Mouse (Mus musculus) neutrophil, adult 83 days (primary cell): ENCODE results near the gene Stk11ip. TPM values are rescaled to one million over a fixed set of nuclear protein-coding genes. Genes with fewer than 3 reads are reported as not detected.

Experiments
- total RNA-seq, 2 experiments: library from RNA; stranded (reverse); gene quantifications; one replicate each; pipeline ENCODE4 v1.2.4; 2023

The Stk11ip gene
- total RNA-seq, result 10 to 100 TPM; 32.4 to 36.6 TPM

DNA sequence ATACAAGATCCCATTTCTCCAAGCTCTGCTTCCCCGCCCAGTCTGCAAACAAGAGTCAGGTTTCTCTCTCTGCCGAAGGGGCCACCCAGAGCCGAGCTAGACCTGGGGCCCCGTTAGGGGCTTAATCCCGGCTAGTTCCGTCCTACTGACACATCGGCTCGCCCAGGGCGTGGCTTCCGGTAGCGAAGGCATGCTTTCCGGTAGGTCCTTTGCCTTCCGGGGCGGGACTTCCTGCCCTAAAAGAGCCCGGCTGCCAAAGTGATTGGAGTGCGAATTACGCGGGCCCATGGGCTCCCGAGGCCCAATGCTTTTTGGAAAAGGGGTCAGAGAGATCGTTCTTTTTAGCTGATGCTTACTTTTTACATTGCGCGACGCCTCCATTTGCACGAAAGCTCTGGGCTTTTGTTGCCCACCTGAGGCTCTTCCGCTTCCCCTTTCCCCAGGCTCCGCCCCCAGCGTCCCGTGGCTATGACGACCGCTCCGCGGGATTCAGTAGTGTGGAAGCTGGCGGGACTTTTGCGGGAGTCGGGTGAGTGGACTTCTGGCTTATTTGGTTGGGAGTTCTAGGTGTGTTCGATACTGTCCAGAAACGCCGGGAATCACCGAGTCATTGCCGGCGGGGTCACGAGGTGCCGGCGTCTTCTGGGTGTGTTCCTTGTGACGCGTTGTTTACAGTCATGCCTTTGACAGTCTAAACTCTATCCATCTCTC, at the start of gene Stk11ip:
Stk11ip (plus strand) TSS at position 209 of the 711 bp plus-strand sequence.

DNA sequence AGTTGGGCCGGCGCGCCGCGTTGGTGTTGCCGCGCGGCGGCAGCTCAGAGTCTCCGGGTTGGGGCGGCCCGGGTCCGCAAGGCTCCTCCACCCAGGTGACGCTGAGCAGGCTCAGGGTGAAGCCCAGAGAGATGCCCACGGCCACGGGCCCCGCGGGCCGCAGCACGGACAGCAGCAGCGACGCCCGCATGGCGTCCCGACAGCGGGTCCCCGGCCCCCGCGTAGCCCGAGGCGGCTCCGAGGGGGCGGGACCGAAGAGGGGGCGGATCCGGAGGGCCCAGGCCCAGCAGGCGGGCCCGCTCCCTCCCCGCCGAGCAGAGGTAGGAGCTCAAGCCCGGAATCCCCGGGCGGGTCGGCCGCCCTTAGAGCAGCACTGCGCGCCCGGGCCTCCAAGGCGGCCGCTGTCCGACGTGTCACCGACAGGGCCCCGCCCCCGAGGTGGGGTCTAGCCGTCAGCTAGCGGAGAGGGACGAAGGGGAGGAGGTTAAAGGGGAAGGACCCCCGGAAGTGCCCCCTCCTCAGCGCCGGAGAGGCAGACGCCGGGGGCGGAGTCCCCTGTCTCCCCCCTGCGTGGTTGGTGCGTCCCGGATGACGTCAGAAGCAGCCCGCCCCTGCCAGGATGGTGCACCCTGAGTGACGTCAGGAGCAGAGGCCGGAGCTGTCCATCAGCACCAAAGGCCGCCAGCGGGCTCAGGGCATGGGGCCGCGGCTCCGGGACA, 42.3 kb upstream of the Stk11ip start, which contains the start of the genes Chpf and Tmem198:
Chpf (minus strand) TSS at position 392 of the 719 bp plus-strand sequence.
Tmem198 (plus strand) TSS at position 617 of the 719 bp plus-strand sequence.

DNA sequence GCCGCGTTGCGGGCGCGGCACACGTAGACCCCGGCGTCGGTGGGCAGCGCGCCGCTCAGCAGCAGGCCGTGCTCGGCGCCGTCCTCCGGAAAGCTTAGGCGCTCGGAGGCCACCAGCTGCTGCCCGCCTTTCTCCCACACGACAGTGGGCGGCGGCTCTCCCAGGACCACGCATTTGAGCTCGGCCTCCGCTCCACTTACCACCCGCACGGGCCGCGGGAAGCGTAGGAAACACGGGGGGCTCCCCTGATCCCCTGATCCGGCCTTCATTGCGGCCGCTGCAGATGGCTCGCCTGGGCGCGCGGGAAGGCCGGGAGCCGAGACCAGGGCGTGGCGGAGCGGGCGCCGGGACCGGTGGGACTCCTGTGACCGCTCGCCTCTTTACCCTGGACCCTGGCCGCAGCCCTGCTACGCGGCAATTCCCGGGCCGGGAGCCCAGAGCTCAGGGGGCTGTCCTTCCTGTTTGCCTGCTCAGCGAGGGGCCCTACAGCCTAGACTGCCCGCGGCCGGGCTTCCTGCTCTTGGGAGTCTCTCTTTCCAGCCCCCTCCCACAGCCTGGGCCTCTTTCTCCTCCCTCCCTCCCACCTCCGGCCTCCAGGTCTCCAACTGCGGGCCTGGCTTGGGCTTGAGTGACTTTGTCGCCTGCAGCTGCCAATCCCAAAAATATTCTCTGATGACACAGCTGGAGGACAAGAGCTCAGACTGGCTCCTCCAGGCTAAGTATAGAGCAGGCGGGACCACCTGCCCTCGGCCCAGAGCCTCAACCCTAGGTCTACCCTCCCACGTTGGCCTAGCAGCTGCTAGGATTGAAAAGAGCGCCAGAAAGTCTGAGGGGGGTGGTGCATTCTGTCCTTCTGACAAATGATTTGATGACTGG, 15.1 kb upstream of the Stk11ip start, which contains the start of gene Obsl1:
Obsl1 (minus strand) TSS at position 497 of the 876 bp plus-strand sequence.

DNA sequence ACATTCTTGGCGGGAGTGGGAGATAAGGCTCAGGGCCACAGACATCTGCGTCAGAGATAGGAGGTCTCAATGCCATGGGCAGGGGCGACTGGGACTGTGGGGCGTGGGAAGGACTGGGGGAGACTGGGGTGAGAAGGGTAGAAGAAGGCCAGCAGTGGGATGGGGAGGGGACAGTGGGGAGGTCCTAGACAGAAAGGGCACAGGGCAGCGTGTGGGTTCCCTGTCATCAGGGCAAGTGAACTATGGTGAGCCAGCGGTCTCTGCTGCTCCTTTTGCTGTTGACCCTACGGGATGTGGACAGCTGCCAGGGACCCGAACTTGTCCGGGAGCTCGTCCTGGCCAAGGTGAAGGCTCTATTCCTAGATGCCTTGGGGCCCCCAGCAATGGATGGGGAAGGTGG, 14.3 kb upstream of the Stk11ip start, which contains the start of gene Inha:
Inha (plus strand) TSS at position 72 of the 400 bp plus-strand sequence.

GRCm38 (mm10) chr1:75545965-75546956, 24.9 kb downstream of the Stk11ip start, which contains the start of gene Slc4a3:
TSS of gene Slc4a3 (plus strand) at chr1:75546266.

Other genes starting within 250 kb of the Stk11ip start
- gene Resp18, start 243.1 kb upstream of the Stk11ip start, total RNA-seq, result not detected
- gene Dnpep, start 203.5 kb upstream of the Stk11ip start, total RNA-seq, result 10 to 100 TPM; 26.2 to 31.6 TPM
- gene Des, start 161.2 kb upstream of the Stk11ip start, total RNA-seq, result under 1 TPM; 0.11 to 0.38 TPM
- gene Speg, start 146.2 kb upstream of the Stk11ip start, total RNA-seq, result not detected
- gene Gmppa, start 85.6 kb upstream of the Stk11ip start, total RNA-seq, result 10 to 100 TPM; 46.4 to 47.9 TPM
- not detected for gene Asic4, start 71.1 kb upstream of the Stk11ip start, total RNA-seq
- gene Chpf, start 42.2 kb upstream of the Stk11ip start, total RNA-seq, result 1 to 10 TPM; 1.2 to 1.5 TPM
- not detected for gene Tmem198, start 42.0 kb upstream of the Stk11ip start, total RNA-seq
- under 1 TPM in 1 of 2 experiments, not detected in 1; 0.24 TPM for gene Obsl1, start 15.1 kb upstream of the Stk11ip start, total RNA-seq
- gene Inha, start 14.5 kb upstream of the Stk11ip start, total RNA-seq, result not detected
- gene Slc4a3, start 24.7 kb downstream of the Stk11ip start, total RNA-seq, result under 1 TPM in 1 of 2 experiments, not detected in 1; 0.13 TPM